Mouse (Mus musculus): ENCODE results near the gene Tshz2. TPM values are rescaled to one million over a fixed set of nuclear protein-coding genes. Genes with fewer than 3 reads are reported as not detected.

The Tshz2 gene
- polyA plus RNA-seq, 1 experiment from 2014 or later = 3.4 TPM

DNA sequence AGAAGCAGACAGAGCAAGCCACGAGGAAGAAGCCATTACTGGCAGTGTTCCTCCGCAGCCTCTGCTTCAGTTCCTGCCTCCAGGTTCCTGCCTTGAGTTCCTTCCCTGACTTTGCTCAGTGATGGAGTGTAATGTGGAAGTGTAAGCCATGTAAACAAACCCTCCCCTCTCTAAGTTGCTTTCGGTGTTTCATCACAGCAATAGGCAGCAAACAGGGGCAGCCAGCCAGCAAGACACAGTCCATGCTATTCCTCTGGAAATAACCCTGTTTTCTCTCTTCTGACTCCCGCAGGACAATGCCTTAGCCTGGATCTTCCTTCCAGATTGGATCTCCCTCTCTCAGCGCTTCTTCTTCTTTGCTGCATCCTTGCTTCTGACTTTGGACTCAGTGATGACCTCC is 437.2 kb downstream of the Tshz2 start:
- Histone ChIP-seq H3K4me2 (replicated peaks; ENCODE audit: low read depth, low read length) (no peak overlapping the region), H3K36me3 (ENCODE audit: insufficient read depth, low read length) (no peaks in the 10 kb centered on the region), H3K4me1 (ENCODE audit: insufficient read depth, low read depth, low read length) (no peaks in the 10 kb centered on the region), H3K4me3 (ENCODE audit: low read depth, low read length) (no peak overlapping the region), H3K9ac (replicated peaks; ENCODE audit: low read depth) (no peak overlapping the region), H3K27me3 (replicated peaks; ENCODE audit: insufficient read depth, low read length) (no peaks in the 10 kb centered on the region), H3K27ac (ENCODE audit: low read length) (no peak overlapping the region), H3K9me3 (ENCODE audit: low read length) (no peaks in the 10 kb centered on the region)
- 67% methylated on average over 5 of the region's 5 CpGs for WGBS
- DNase-seq (ENCODE audit: low spot score) (peak; percentile 37), ATAC-seq (no peak)
- TF ChIP-seq CTCF (IDR thresholded peaks at IDR 0.05) (no peak), EP300 (IDR thresholded peaks at IDR 0.05) (no peak)

- Histone ChIP-seq H3K4me1 (ENCODE audit: insufficient read depth, low read depth, low read length) (no peaks in the 10 kb centered on the region), H3K4me3 (ENCODE audit: low read depth, low read length) (no peak overlapping the region), H3K9me3 (ENCODE audit: low read length) (no peaks in the 10 kb centered on the region), H3K27ac (ENCODE audit: low read length) (no peak overlapping the region), H3K4me2 (replicated peaks; ENCODE audit: low read depth, low read length) (peak overlapping the region; percentile 37), H3K36me3 (ENCODE audit: insufficient read depth, low read length) (no peaks in the 10 kb centered on the region), H3K9ac (replicated peaks; ENCODE audit: low read depth) (no peak overlapping the region), H3K27me3 (replicated peaks; ENCODE audit: insufficient read depth, low read length) (no peaks in the 10 kb centered on the region)
- TF ChIP-seq EP300 (IDR thresholded peaks at IDR 0.05) = no peak
- no peak for TF ChIP-seq CTCF (IDR thresholded peaks at IDR 0.05)
- ATAC-seq (peak; percentile 49), DNase-seq (ENCODE audit: low spot score) (peak; percentile 21)
- WGBS = 27% methylated on average over 15 of the region's 15 CpGs
These were observed 437.9 kb downstream of the Tshz2 start for GRCm38 (mm10) chr2:170070641-170071241.

DNA sequence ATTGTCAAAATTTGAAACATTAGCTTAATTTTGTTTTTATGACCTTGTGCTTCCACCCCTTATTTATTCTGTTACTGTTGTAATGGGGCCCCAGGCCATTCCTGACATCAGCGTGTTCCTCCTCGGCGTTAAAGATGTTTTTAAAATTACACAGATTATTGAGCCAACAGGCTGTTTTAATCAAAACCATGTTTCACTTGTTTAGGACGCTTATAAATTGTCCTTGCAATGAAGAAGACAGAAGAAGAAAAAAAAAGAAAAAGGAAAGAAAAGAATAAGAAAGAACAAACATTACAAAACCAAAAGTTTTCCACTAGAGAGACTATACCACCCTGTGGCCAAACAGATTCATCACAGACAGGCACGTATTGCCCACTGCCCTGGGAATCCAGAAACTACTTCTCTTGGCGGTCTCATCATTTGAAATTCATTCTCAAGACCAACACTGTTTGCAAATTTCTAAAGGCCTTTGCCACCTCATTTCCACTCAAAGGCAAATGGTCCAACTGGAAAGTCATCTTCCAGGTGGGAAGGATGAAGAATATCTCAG is 444.2 kb downstream of the Tshz2 start:
- no peaks in the 10 kb centered on the region for H3K36me3 ChIP-seq (ENCODE audit: insufficient read depth, low read length)
- H3K27me3 ChIP-seq (replicated peaks; ENCODE audit: insufficient read depth, low read length) = no peaks in the 10 kb centered on the region
- WGBS = 60% methylated on average over 6 of the region's 6 CpGs
- TF ChIP-seq CTCF (IDR thresholded peaks at IDR 0.05) (peak; percentile 42), EP300 (IDR thresholded peaks at IDR 0.05) (no peak)
- H3K4me1 ChIP-seq (ENCODE audit: insufficient read depth, low read depth, low read length) = no peaks in the 10 kb centered on the region
- no peaks in the 10 kb centered on the region for H3K9me3 ChIP-seq (ENCODE audit: low read length)
- DNase-seq (ENCODE audit: low spot score) (peak; percentile 45), ATAC-seq (no peak)
- no peak overlapping the region for H3K27ac ChIP-seq (ENCODE audit: low read length)
- H3K9ac ChIP-seq (replicated peaks; ENCODE audit: low read depth) = no peak overlapping the region
- H3K4me3 ChIP-seq (ENCODE audit: low read depth, low read length) = no peak overlapping the region
- no peak overlapping the region for H3K4me2 ChIP-seq (replicated peaks; ENCODE audit: low read depth, low read length)

- ATAC-seq (no peak), DNase-seq (ENCODE audit: low spot score) (no peak)
- Histone ChIP-seq H3K9ac (replicated peaks; ENCODE audit: low read depth) (no peak overlapping the region), H3K27ac (ENCODE audit: low read length) (no peak overlapping the region), H3K27me3 (replicated peaks; ENCODE audit: insufficient read depth, low read length) (no peaks in the 10 kb centered on the region), H3K9me3 (ENCODE audit: low read length) (no peaks in the 10 kb centered on the region), H3K4me2 (replicated peaks; ENCODE audit: low read depth, low read length) (no peak overlapping the region), H3K36me3 (ENCODE audit: insufficient read depth, low read length) (no peaks in the 10 kb centered on the region), H3K4me1 (ENCODE audit: insufficient read depth, low read depth, low read length) (no peaks in the 10 kb centered on the region), H3K4me3 (ENCODE audit: low read depth, low read length) (no peak overlapping the region)
- 57% methylated on average over 10 of the region's 10 CpGs for WGBS
- no peak for TF ChIP-seq CTCF (IDR thresholded peaks at IDR 0.05)
- no peak for TF ChIP-seq EP300 (IDR thresholded peaks at IDR 0.05)
These were observed 445.2 kb downstream of the Tshz2 start for GRCm38 (mm10) chr2:170078041-170078440.

DNA sequence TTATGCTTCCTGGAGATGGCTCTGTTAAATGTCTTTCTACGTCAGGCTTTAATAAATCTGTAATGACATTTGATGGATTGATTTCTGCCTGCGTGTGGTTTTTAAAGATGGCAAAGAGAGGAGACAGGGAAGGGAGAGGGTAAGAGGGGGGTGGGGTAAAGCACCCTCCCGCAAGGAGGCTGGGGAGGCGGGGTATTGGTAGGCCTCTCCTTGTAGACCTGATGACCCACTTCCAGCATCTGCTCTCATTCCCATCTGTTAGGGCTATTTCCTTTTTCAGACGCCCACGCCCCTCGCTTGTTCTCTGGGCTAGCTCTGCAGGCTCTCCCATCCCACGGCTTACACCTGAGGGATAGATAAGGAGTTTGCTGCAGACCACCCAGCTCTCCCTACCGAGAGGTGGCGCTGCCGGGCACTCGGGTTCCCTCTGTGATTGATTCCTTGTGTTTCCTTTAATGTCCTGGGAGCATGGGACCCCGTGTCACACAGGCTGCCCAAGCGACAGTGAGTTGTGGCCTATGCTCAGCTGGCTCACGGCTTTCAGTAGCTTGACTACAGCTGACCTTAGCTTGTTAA is 445.7 kb downstream of the Tshz2 start:
- H3K9ac ChIP-seq (replicated peaks; ENCODE audit: low read depth) = no peak overlapping the region
- TF ChIP-seq CTCF (IDR thresholded peaks at IDR 0.05) (peak; percentile 47), EP300 (IDR thresholded peaks at IDR 0.05) (no peak)
- no peak overlapping the region for H3K4me2 ChIP-seq (replicated peaks; ENCODE audit: low read depth, low read length)
- H3K27ac ChIP-seq (ENCODE audit: low read length) = no peak overlapping the region
- no peaks in the 10 kb centered on the region for H3K9me3 ChIP-seq (ENCODE audit: low read length)
- 36% methylated on average over 15 of the region's 15 CpGs for WGBS
- no peak for ATAC-seq
- no peaks in the 10 kb centered on the region for H3K36me3 ChIP-seq (ENCODE audit: insufficient read depth, low read length)
- H3K4me3 ChIP-seq (ENCODE audit: low read depth, low read length) = no peak overlapping the region
- H3K4me1 ChIP-seq (ENCODE audit: insufficient read depth, low read depth, low read length) = no peaks in the 10 kb centered on the region
- H3K27me3 ChIP-seq (replicated peaks; ENCODE audit: insufficient read depth, low read length) = no peaks in the 10 kb centered on the region
- no peak for DNase-seq (ENCODE audit: low spot score)

DNA sequence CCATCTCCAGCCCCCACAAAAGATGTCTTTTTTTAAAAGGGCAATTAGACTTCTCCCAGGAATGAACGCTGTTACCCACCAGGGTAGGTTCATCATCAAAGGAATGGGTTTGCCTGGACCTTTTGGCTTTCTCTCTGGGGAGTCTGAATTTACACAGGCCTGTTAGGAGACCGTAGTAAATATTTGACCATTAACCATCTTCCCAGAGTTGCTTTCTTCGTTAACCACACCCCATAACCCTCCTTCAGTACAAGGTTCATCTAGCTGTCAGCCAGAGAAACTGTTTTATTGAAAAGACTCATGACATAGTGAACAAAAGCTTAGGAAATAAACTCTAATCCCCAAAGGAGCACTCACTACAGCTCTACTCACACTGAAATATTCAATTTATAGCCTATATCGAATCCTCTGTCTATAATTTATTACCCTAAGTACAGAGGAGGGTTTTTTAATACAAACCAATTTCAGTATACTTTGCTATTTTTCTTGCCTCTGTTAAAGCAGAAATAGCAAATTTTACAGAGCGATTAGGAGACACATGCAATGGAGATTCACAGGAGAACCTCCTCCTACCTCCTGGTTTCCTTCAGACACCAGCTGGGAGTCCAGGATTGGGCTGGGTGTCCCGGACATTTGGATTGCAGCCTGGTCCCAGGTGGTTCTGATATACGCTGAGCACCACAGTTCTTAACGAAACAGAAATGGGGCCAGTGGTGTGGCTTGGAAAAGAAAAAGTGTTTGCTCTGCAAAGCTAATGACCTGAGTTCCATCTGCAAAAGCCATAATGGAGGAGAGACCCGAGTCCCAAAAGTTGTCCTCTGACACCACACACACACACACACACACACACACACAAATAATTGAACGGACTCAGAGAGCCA is 459.0 kb downstream of the Tshz2 start:
- TF ChIP-seq CTCF (IDR thresholded peaks at IDR 0.05) (no peak), EP300 (IDR thresholded peaks at IDR 0.05) (no peak)
- H3K9ac ChIP-seq (replicated peaks; ENCODE audit: low read depth) = no peak overlapping the region
- DNase-seq (ENCODE audit: low spot score) = no peak
- H3K4me2 ChIP-seq (replicated peaks; ENCODE audit: low read depth, low read length) = no peak overlapping the region
- 69% methylated on average over 10 of the region's 10 CpGs for WGBS
- H3K4me3 ChIP-seq (ENCODE audit: low read depth, low read length) = no peak overlapping the region
- H3K36me3 ChIP-seq (ENCODE audit: insufficient read depth, low read length) = no peaks in the 10 kb centered on the region
- H3K27me3 ChIP-seq (replicated peaks; ENCODE audit: insufficient read depth, low read length) = no peaks in the 10 kb centered on the region
- no peak for ATAC-seq
- H3K9me3 ChIP-seq (ENCODE audit: low read length) = no peaks in the 10 kb centered on the region
- H3K27ac ChIP-seq (ENCODE audit: low read length) = no peak overlapping the region
- no peaks in the 10 kb centered on the region for H3K4me1 ChIP-seq (ENCODE audit: insufficient read depth, low read depth, low read length)

All from lung, postnatal 0 days (tissue).